Mouse (Mus musculus) heart, adult 2 months (tissue): ENCODE measurements at regions not wholly inside any gene's neighbourhood (a gene's known extent, or its start where the extent isn't known, plus 50 kb on each side); places are given as distances from the start of the nearest gene placed in this dataset.

Source experiments
- DNase-seq, 2 experiments: peaks; one replicate each; pipeline ENCODE4 v3.0.0; 2021
- H3K27ac ChIP-seq: fragments of 200-600 bp; 2 replicates; pipeline ENCODE4 v1.8.1; 2022
- H3K27me3 ChIP-seq: fragments of 200-500 bp; 2 replicates; pipeline ENCODE4 v1.6.1; 2012; ENCODE audit warnings: mild to moderate bottlenecking, low read length, inconsistent platforms, mixed read lengths; ENCODE audit not compliant: control insufficient read depth, insufficient read depth
- H3K36me3 ChIP-seq: fragments of 200-500 bp; 2 replicates; pipeline ENCODE4 v1.6.1; 2012; ENCODE audit warnings: low read length, inconsistent platforms; ENCODE audit not compliant: control insufficient read depth, insufficient read depth
- H3K4me1 ChIP-seq: fragments of 200-500 bp; 2 replicates; pipeline ENCODE4 v1.6.1; 2011; ENCODE audit warnings: low read length; ENCODE audit not compliant: control insufficient read depth, insufficient read depth
- H3K4me3 ChIP-seq: fragments of 200-600 bp; 2 replicates; pipeline ENCODE4 v1.8.1; 2022
- H3K79me2 ChIP-seq: fragments of 200-500 bp; replicated peaks from 2 replicates; pipeline ENCODE4 v1.6.1; 2012; ENCODE audit warnings: mild to moderate bottlenecking, inconsistent platforms, low read length, moderate library complexity, mixed read lengths; ENCODE audit not compliant: control insufficient read depth, insufficient read depth
- H3K9ac ChIP-seq: fragments of 200-500 bp; 2 replicates; pipeline ENCODE4 v1.6.1; 2012; ENCODE audit warnings: low read depth, mild to moderate bottlenecking, control low read depth, inconsistent platforms, low read length, mixed read lengths
- CTCF ChIP-seq: fragments of 200-600 bp; IDR thresholded peaks from 2 replicates; pipeline ENCODE4 v1.8.1; 2022; ENCODE audit warnings: antibody characterized with exemption, mild to moderate bottlenecking, moderate library complexity
- EP300 ChIP-seq: fragments of 200-500 bp; IDR thresholded peaks from 2 replicates; pipeline ENCODE4 v1.6.1; 2011; ENCODE audit warnings: low read depth, low read length, control low read depth; ENCODE audit not compliant: insufficient read depth
- POLR2A ChIP-seq: fragments of 200-500 bp; IDR thresholded peaks from 2 replicates; pipeline ENCODE4 v1.6.1; 2011; ENCODE audit warnings: mild to moderate bottlenecking, low read depth, low read length, control low read depth; ENCODE audit not compliant: insufficient read depth
- WGBS: fragments of 180-500 bp; shearing (Covaris S2); methylation state at CpG from one replicate; pipeline ENCODE4 v1.1.7; 2018; 5-methylcytosine and 5-hydroxymethylcytosine counted together
- intact Hi-C: fragments of 180-260 bp; cut with DNase I; formaldehyde crosslinking; loops from one replicate; pipeline ENCODE4 v1.15.1; 2025

DNA sequence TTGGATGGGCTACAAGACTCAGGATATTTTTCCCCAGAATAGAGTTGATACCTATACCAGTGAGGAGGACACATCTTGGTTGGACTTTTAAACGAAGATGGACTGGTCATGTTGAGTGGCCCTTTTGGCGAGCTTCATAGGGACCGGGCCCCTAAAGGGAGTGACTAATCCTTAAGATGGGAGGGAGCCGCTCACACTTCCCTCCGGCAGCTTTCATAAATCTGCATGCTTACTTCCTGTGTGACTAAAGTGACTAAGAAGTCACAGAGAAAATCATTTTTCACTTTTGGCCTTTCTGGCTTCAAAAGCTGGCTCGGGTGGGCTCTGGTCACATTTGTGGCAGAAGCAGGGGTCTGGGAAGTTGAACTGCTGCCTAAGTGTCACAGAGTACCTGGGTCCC, 59.4 kb upstream of the Elk3 start:
- intact Hi-C loops = no loop called here
- no peak for DNase-seq
- 41% methylated on average over 6 of the region's 6 CpGs for WGBS
- H3K27me3 ChIP-seq = no peaks in the 10 kb centered on the region
- no peak overlapping the region; the same call in 1 of the 2 replicates for H3K27ac ChIP-seq
- peaks cover 8% of the 10 kb centered on the region for H3K4me1 ChIP-seq
- no peak overlapping the region for H3K9ac ChIP-seq
- TF ChIP-seq POLR2A (no peak), EP300 (no peak), CTCF (no peak)
- no peak overlapping the region for H3K4me3 ChIP-seq
- H3K36me3 ChIP-seq = no peaks in the 10 kb centered on the region
- no peaks in the 10 kb centered on the region for H3K79me2 ChIP-seq

DNA sequence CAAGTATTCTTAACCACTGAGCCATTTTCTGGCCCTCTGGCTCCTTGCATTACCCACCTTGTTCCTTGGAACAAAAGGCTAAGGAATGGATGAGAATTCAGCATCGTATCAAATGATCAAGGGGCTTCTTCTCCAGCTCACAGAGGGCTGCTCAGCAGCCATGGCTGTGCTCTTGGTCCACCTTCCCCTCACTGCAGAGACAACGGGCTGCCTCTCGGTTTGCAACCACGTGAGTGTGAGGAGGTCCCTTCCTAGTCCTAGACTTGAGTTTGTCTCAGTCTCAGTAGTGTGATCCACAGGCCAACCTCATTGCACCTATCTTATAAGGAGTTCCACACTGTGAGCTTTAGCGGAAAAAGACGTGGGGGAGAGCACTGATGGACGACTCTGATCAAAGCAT, 61.3 kb upstream of the Elk3 start:
- Histone ChIP-seq H3K4me3 (no peak overlapping the region), H3K4me1 (peaks cover 19% of the 10 kb centered on the region), H3K27ac (no peak overlapping the region), H3K36me3 (no peaks in the 10 kb centered on the region), H3K79me2 (no peaks in the 10 kb centered on the region), H3K27me3 (no peaks in the 10 kb centered on the region), H3K9ac (no peak overlapping the region)
- TF ChIP-seq CTCF (no peak), POLR2A (no peak), EP300 (no peak)
- WGBS = 91% methylated on average over 7 of the region's 7 CpGs
- intact Hi-C loops = no loop called here
- no peak for DNase-seq

DNA sequence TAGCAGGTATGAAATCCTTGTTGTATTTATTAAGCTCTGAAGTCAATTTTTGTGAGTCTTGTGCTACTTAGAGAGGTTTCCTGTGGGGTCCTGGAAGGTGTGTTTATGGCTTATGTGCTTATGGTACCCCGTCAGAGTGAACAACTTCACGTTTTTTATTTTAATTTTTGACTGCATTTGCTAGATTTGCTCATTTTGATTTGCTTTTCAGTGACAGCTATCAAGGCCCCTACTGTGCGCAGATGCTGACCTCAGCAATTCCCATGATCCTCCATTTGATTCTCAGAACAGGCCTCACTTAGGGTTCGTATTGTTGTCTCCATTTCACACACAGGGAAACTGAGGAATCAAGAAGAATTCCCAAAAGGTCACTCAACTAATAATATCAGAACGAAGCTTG, 62.3 kb upstream of the Elk3 start:
- no peak overlapping the region for H3K4me3 ChIP-seq
- DNase-seq = no peak
- intact Hi-C loops = no loop called here
- 88% methylated on average over 5 of the region's 5 CpGs for WGBS
- H3K27ac ChIP-seq = no peak overlapping the region
- H3K4me1 ChIP-seq = peaks cover 19% of the 10 kb centered on the region
- H3K27me3 ChIP-seq = no peaks in the 10 kb centered on the region
- no peak for TF ChIP-seq EP300
- TF ChIP-seq POLR2A = no peak
- no peak for TF ChIP-seq CTCF
- no peak overlapping the region for H3K9ac ChIP-seq
- H3K79me2 ChIP-seq = no peaks in the 10 kb centered on the region
- no peaks in the 10 kb centered on the region for H3K36me3 ChIP-seq

DNA sequence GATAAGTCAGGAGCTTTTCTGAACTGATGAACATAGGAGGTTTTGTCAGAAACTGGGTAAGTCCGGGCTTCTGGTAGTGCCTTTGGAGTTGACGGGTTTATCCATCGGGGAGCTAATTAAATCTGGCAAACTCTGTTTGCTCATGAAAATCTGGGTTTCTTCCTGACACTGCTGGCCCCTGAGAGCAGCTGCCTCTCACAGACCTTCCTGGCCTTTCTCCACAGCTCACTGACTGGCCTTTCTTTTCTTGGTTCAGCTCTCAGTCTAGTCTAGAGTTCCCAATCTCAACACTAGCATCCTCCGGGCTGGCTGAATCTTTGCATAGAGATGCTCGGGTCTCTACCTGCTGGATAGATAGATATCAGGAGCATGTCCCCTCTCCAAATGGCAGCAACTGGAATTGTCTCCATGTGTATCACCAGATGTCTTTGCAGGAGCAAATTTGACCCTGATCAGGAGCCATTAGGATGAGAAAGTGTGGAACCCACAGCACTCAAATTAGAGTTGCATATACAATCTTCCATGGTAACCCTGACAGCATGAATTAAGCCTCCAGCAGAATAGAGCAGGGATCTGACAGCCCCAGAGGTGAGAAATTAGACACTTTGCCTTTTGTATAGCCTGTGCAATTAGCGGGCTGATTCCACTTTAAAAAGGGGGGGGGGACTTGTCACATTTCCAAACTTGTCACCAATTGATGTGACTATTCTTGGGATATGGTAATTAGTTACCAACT, 63.2 kb upstream of the Elk3 start:
- Histone ChIP-seq H3K36me3 (no peaks in the 10 kb centered on the region), H3K79me2 (no peaks in the 10 kb centered on the region), H3K27ac (peak overlapping the region; percentile 94), H3K4me3 (no peak overlapping the region), H3K27me3 (no peaks in the 10 kb centered on the region), H3K4me1 (peaks cover 19% of the 10 kb centered on the region), H3K9ac (no peak overlapping the region)
- 87% methylated on average over 6 of the region's 6 CpGs for WGBS
- DNase-seq = no peak
- TF ChIP-seq POLR2A = no peak
- no peak for TF ChIP-seq CTCF
- no peak for TF ChIP-seq EP300
- intact Hi-C loops = loop anchor here (2.0 kb wide), 1 partner anchor 63 kb away; the partner anchor contains the start of gene Elk3

DNA sequence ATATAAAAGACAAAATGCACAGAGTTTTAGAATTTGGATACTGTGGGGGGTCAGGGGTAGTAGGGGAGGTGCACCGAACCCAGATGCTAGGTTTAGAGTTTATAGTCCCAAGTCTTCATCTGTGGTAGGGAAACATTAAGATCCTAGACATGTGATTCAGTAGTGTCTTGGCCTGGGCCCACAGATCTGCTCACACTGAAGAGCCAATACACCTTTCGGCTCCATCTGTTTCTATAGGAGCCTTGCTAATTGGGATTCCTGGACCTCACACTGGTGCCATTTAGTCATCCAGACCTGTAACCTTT, 63.7 kb upstream of the Elk3 start:
- H3K4me1 ChIP-seq = peaks cover 19% of the 10 kb centered on the region
- H3K79me2 ChIP-seq = no peaks in the 10 kb centered on the region
- 84% methylated on average over 2 of the region's 2 CpGs for WGBS
- H3K4me3 ChIP-seq = no peak overlapping the region
- no peak for TF ChIP-seq CTCF
- TF ChIP-seq EP300 = no peak
- TF ChIP-seq POLR2A = no peak
- H3K27ac ChIP-seq = peak overlapping the region; percentile 94
- no peak overlapping the region for H3K9ac ChIP-seq
- intact Hi-C loops = loop anchor here (2.0 kb wide), 1 partner anchor 64 kb away; the partner anchor contains the start of gene Elk3
- DNase-seq = no peak
- no peaks in the 10 kb centered on the region for H3K36me3 ChIP-seq
- no peaks in the 10 kb centered on the region for H3K27me3 ChIP-seq

DNA sequence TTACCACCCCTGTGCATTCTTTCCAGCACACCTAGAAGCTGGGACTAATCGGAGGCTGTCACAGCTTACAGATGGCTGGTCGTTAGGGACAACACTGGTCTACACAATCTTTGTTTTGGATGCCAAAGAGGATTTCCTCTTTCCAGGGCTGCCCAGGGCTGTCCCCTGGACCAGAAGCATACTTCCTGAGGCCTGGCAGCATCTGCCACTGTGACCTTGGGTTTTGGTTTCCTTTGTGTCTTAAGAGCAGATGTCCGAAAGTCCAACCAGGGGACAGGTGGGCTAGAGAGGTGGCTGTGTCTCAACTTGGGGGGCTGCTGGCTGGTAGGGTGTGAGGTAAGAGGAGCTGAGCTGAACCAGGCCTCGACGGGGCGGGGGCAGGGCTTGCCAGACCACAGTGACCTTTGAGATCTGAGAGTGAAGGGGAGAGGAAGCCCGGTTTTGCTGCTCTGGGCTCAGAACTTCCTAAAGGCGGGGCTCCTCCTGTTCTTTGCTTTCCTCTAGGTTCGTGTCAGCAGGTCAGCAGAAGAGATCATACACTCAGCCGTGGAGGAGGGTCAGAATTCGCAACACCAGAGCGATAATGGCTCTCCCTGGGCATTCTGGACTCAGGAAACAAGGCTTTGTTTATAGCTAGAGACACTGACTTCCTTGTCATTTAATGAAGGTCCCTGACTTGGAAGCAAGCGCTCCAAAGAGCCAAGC, 64.2 kb upstream of the Elk3 start:
- no peaks in the 10 kb centered on the region for H3K79me2 ChIP-seq
- TF ChIP-seq CTCF (no peak), POLR2A (peak; percentile 53; the same call in 1 of the 2 replicates), EP300 (peak; percentile 52; the same call in 1 of the 2 replicates)
- 38% methylated on average over 13 of the region's 13 CpGs for WGBS
- H3K4me1 ChIP-seq = peaks cover 15% of the 10 kb centered on the region
- peak; percentile 74 to 82 for DNase-seq
- H3K36me3 ChIP-seq = no peaks in the 10 kb centered on the region
- intact Hi-C loops = loop anchor here (1.0 to 2.0 kb wide), 4 partner anchors 39 to 81 kb away; partner anchors contain the start of gene Elk3
- H3K9ac ChIP-seq = no peak overlapping the region
- peak overlapping the region; percentile 94 for H3K27ac ChIP-seq
- H3K27me3 ChIP-seq = no peaks in the 10 kb centered on the region
- H3K4me3 ChIP-seq = no peak overlapping the region
